Mouse (Mus musculus): ENCODE data around the gene Tmem132a. TPM values are rescaled to one million over a fixed set of nuclear protein-coding genes. Genes with fewer than 3 reads are reported as not detected.

The Tmem132a gene
- total RNA-seq, 2 experiments from 2014 or later: 34.5 to 36.1 TPM

GRCm38 (mm10) chr19:10878201-10878837 is 8.6 kb upstream of the Tmem132a start:
- peak; percentile 40 to 58 for DNase-seq

- no peak for DNase-seq
These were observed 1.7 kb upstream of the Tmem132a start for GRCm38 (mm10) chr19:10871328-10871961.

- peak; percentile 61 to 72 for DNase-seq
These were observed 936 bp upstream of the Tmem132a start for GRCm38 (mm10) chr19:10870676-10871075.

DNA sequence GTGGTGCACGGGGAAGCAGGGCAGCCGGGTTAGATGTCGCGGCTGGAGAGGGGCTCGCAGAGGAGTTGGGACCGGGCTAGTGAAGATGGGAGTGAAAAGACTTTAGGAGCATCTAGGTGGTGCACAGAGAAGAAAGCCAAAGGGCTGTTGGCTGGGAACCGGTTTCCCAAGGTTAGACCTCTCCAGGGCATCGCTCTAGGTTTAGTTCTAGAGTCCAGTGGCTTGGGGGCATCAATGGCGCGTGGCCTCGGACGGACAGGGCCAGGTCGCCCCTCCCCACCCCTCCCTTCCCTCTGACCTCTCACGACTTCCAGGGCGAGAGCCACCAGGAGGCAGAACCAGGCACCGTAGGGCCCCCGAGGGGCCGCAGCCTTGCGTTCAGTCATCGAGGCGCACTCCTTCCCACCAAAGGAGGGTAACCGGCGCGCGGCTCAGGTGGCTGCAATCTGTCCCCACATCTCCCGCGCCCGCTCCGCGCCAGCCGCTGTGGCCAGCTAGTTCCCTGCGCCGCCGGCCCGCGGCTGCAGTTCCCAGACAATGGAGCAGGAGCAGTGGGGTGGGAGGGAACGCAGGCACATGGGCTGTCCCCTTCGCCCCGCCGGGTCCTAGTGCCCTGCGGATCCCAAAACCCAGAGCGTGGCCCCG is 377 bp downstream of the Tmem132a start:
- peak; percentile 90 for DNase-seq

- DNase-seq: no peak
These were observed 1.1 kb downstream of the Tmem132a start for GRCm38 (mm10) chr19:10868623-10869141.

DNA sequence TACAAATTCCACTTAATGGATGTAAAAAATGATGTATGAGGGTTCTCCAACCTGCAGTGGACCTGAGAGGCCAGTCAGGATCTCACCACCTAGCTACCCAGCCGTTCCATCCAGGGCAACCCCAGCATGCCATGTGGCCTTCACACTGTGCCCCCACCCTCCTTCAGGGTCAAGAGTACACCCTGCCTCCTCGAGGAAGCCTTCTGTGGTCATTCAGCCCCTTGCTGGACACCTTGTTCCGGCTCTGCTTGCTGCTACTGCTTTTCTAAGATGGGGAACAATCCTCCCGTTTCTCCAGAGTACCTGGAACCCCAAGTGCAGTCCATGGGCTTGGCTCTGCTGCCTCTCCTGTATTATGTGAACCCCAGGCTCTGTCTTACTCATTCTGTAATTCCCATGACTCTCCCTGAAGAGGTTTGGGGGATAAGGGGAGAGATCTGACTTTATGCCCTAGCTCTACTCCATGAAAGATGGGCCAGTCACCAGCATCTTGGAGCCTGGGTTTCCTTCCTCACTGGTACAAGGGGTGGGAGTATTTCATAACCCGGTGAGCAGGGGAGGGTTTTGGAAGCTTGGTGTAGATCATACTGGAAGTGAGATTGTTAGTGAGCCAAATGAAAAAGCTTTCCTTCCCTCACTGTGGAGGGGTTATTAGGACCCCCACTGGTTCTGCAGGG is 1.7 kb downstream of the Tmem132a start:
- DNase-seq: no peak

DNA sequence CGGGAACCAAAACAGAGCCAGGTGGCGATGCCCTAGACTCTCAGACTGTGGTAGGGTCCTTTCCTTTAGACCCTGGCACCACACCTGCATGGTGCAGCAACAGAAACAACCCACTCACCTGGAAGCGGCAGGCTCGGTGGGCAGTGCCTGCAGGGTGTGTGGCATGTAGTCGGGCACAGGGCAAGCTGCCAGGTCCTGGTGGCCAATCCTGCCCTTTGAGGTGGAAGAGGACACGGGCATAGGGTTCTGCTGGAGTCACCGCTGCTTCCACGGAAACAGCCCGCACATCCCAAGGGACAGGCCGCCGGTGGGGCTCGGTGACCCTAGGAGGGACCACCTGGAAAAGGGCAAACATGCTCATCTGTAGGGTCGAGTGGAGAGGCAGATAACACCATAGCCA is 3.4 kb downstream of the Tmem132a start:
- no peak for DNase-seq

GRCm38 (mm10) chr19:10860072-10860497 is 9.7 kb downstream of the Tmem132a start:
- no peak for DNase-seq

- DNase-seq: no peak
These were observed 13.2 kb downstream of the Tmem132a start for GRCm38 (mm10) chr19:10856520-10856919.

DNA sequence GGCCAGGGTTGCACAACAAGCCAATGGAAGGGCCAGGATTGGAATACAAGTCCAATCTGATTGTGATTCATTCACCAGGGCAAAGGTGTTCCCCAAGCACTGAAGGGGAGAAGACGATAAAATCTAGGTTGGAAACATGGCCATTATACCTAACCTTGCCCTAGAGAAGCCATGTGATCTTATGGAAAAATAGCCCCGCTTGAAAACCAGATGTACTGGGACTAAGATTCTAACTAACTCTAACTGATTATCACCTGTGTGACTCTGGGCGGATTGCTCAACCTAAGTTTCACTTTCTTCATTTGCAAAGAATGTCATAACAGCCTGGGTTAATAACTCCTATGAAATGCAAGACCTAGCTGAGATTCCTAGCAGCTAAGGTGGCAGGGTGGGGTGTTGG is 14.3 kb downstream of the Tmem132a start:
- no peak for DNase-seq

- peak; percentile 81 for DNase-seq
These were observed 22.2 kb downstream of the Tmem132a start for GRCm38 (mm10) chr19:10847311-10848087.

- no peak for DNase-seq
These were observed 23.6 kb downstream of the Tmem132a start for GRCm38 (mm10) chr19:10846150-10846549.

DNA sequence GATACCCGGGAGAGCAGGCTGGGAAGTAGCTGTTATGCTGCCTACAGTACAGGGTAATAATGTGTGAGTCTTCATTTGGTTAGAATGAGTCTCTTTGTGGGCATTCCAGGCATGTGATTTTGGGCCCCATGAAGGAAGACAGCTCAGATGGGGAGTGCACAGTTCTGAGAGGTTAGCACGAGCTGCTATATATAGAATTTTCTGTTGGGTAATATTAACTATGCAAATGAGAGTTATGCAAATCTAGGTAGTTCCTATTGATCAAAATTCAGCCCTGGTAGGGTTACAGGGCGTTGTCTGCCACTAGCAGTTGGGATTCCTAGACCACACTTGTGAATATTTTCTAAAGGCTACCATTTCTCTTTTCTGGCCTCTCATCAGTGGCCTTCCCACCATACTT is 24.3 kb downstream of the Tmem132a start:
- no peak for DNase-seq

GRCm38 (mm10) chr19:10844206-10844605 is 25.5 kb downstream of the Tmem132a start:
- DNase-seq: no peak

- no peak for DNase-seq
These were observed 26.8 kb downstream of the Tmem132a start for GRCm38 (mm10) chr19:10842914-10843313.

- peak; percentile 22 to 49 for DNase-seq
These were observed 27.8 kb downstream of the Tmem132a start for GRCm38 (mm10) chr19:10841721-10842626.

DNA sequence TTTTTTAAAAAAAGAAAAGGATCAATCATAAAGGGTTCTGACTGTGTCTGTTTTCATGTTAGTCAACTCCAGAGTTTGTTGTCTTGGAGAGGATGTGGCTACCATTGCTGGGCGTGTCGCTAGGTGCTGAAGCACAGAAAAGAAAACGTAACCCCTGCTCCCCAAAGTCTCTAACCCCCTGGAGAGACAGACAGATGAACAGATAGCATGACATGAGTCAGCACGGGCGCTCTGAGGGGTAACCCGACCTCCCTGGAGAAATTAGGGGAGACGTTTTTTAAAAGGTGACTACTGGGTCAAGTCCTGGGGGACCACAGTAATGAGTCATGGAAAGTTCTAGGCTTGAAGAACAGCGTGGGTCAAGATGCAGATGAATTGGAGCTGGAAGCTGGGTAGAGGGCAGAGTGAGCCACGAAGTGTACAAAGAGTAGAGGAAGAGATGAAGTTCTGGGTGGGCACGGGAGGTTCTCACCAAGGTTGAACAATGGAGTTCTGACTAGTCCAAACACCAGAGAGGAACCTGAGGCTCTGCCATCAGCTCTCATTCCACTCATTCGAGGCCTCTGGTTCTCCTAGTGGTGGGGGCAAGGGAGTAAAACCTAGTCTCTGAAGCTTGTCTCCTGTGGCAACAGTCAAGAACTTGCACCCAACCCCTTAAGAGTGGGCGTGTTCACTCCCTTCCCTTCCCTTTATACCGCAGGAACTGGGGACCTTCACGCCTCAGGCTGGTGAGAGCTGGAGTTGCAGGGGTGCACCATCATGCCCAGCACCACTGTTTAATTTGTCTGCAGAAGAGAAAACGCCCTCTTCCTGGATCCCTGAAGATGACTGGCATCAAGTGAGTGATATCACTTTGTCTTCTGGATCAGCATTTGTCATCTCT is 30.5 kb downstream of the Tmem132a start, which contains the start of gene Slc15a3:
Gene Slc15a3 (plus strand): TSS at position 718 of the 883 bp plus-strand sequence.
- DNase-seq: no peak

- DNase-seq: no peak
These were observed 34.1 kb downstream of the Tmem132a start for GRCm38 (mm10) chr19:10835671-10836070.

DNA sequence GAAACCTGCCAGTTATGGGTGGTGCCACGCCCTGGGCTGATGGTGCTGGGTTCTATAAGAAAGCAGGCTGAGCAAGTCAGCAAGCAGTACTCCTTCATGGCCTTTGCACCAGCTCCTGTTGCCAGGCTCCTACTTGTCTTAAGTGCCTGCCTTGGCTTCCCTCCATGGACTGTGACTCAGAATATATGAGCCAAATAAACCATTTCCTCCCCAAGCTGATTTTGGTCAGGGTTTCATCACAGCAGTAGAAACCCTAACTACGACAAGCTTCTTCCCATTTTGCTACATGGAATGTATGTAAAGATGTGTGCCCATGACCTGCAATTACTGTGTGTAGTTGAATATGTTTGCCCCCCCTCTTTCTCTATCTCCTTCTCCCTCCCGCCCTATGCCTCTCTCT is 36.1 kb downstream of the Tmem132a start:
- DNase-seq: no peak

DNA sequence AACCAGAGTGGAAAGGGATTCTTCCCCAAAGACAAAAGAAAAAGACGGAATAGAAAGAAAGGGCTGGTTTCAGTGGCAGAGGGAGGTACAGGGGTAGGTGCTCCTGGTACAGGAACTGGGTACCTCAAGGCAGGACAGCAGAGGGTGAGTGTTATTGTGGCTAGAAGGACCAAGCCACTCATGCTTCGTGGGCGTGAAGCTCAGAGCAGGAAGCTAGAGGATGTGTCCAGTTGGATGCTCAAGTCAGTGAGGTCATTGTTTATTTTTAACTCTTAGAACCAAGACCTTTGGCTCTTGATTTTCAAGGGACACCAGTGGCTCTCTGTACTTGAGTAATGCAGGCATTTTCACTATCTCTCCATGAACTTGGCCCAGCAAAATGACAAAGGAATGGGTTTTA is 37.7 kb downstream of the Tmem132a start:
- no peak for DNase-seq

Data from adrenal gland, postnatal 36 days (tissue).